Mouse (Mus musculus) monocyte, adult 59 days (primary cell): ENCODE measurements around the gene Il17rb. TPM values are rescaled to one million over a fixed set of nuclear protein-coding genes. Genes with fewer than 3 reads are reported as not detected.

Experiments used
- total RNA-seq, 2 experiments: library from RNA; stranded (reverse); gene quantifications; one replicate each; pipeline ENCODE4 v1.2.4; 2023

The Il17rb gene
- total RNA-seq: under 1 TPM in 1 of 2 experiments, not detected in 1; 0.24 TPM

GRCm38 (mm10) chr14:30008733-30009575 lies at the start of gene Il17rb, which contains the start of gene Chdh:
TSS of gene Il17rb (minus strand) at chr14:30008896.
TSS of gene Chdh (plus strand) at chr14:30009023.

GRCm38 (mm10) chr14:29978254-29979204 lies 30.2 kb downstream of the Il17rb start, which contains the start of gene Actr8:
TSS of gene Actr8 (plus strand) at chr14:29978337.

GRCm38 (mm10) chr14:29968075-29968821 lies 40.4 kb downstream of the Il17rb start, which contains the start of gene Selenok:
TSS of gene Selenok (plus strand) at chr14:29968308.

Other genes starting within 250 kb of the Il17rb start
- 100 to 1,000 TPM; 131 to 138 TPM for gene Selenok, start 40.6 kb downstream of the Il17rb start, total RNA-seq
- 10 to 100 TPM; 42.1 to 42.5 TPM for gene Actr8, start 30.6 kb downstream of the Il17rb start, total RNA-seq
- under 1 TPM in 1 of 2 experiments, not detected in 1; 0.21 TPM for gene Chdh, start 127 bp upstream of the Il17rb start, total RNA-seq